Mouse (Mus musculus) brain, embryonic 14.5 days (tissue): ENCODE results near the gene Siglece. TPM values are rescaled to one million over a fixed set of nuclear protein-coding genes. Genes with fewer than 3 reads are reported as not detected.
A peak's percentile ranks its signal among the peaks of the same experiment; 100 is the strongest.
"Not testable (repeated sequence)": the region's sequence is repeated elsewhere in the genome, so short reads cannot be mapped to it uniquely, and the experiment has no call there.

Experiments
- DNase-seq: peaks from one replicate; pipeline ENCODE4 v3.0.0-alpha.2; 2011; ENCODE audit warnings: low read depth
- CTCF ChIP-seq: fragments of 200-500 bp; IDR thresholded peaks from 2 replicates; pipeline ENCODE4 v1.5.1; 2012; ENCODE audit warnings: inconsistent platforms, mild to moderate bottlenecking, moderate library complexity, borderline replicate concordance; ENCODE audit not compliant: insufficient read depth, insufficient read length; ENCODE audit errors: extremely low read depth
- POLR2A ChIP-seq: fragments of 200-500 bp; IDR thresholded peaks from 2 replicates; pipeline ENCODE4 v1.6.1; 2012; ENCODE audit warnings: mild to moderate bottlenecking, inconsistent platforms, borderline replicate concordance; ENCODE audit not compliant: poor library complexity, insufficient read depth, insufficient read length, severe bottlenecking; ENCODE audit errors: extremely low read depth
- polyA plus RNA-seq: library from polyadenylated mRNA; depleted of rRNA; stranded (reverse); fragments of >200 nt; gene quantifications from 2 replicates; pipeline ENCODE4 v1.2.3, GENCODE M21; 2012; rRNA removed

The Siglece gene
- polyA plus RNA-seq: 0.19 and 0.27 TPM in 2 replicates

DNA sequence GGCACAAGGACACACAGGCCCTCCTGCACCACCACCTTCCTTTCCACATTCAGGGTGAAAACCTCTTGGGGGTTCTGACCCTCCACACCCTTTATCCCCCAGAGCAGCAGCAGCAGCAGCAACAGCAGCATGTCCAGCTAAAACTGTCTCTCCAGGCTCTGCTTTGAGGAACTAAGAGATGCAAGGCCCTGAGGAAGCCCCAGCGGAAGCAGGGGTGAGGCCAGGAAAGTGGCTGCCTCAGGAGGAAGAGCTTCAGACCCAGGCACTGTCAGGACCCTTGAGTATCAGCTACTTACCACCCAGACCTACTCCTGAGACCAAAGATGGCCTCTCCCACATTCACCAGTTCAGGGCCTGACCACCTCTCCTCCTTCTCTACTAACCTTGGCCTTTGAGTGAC, at the start of gene Siglece:
TSS of gene Siglece (minus strand) at position 160 of the 400 bp plus-strand sequence.
- no peak for TF ChIP-seq CTCF
- no peak for TF ChIP-seq POLR2A
- DNase-seq: no peak

DNA sequence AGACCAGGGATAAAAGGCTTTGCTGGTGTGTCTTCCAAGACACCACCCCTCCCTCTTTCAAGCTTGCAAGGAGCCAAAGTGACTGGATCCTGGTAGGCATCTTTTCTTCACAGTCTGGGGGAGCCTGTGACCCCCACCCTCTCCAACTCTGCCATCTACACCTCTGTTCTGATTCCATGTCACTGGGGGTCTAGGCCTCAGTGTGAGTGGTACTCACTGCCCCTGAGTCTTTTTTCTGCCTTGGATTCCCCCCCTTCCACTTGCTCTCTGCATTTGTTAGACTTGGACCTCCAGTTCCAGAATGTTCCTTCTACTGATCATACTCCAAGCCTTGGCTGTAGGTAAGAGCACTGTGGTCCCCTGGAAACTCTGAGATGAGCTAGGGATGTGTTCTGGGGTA, 30.2 kb upstream of the Siglece start, which contains the start of gene Klk14:
TSS of gene Klk14 (plus strand) at position 301 of the 400 bp plus-strand sequence.
- TF ChIP-seq POLR2A: no peak
- no peak for TF ChIP-seq CTCF

DNA sequence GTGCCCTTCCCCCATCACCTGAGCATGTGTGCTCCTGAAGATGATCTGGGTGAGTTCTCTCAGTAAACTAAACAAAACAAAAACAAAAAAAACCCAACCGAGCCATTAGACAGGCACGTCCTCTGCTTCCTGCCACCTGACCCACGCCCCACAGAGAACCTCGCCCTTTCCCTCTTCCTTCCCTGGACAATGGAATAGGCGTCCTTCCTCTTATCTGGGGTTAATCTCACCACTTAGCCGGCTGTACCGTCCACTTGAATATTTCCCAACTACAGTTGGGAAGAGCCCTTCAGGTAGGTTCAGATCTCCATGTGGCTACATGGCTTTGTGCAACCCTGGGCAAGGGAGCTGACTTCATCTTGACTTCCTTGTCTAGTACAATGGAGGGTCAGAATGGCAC, 25.1 kb upstream of the Siglece start:
- no peak for DNase-seq
- TF ChIP-seq CTCF (no peak), POLR2A (no peak)

More for the DNA sequence above, 30.2 kb upstream of the Siglece start, which contains the start of gene Klk14:
- DNase-seq: no peak

DNA sequence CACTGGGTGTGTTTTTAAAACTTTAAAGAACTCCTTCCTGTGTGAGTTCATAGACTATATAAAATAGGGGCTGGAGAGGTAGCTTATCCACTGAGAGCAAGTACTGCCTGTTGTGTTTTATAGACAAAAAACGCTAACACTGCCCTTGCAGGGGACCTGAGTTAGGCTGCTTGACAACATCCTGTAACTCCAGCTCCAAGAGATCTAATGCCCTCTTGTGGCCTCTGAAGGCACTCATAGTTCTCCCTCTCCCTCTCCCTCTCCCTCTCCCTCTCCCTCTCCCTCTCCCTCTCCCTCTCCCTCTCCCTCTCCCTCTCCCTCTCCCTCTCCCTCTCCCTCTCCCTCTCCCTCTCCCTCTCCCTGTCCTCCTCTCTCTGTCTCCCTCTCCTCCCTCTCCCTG, 22.6 kb upstream of the Siglece start:
- DNase-seq: not testable (repeated sequence)
- peak; percentile 30; the same call in 1 of the 2 replicates for TF ChIP-seq CTCF

DNA sequence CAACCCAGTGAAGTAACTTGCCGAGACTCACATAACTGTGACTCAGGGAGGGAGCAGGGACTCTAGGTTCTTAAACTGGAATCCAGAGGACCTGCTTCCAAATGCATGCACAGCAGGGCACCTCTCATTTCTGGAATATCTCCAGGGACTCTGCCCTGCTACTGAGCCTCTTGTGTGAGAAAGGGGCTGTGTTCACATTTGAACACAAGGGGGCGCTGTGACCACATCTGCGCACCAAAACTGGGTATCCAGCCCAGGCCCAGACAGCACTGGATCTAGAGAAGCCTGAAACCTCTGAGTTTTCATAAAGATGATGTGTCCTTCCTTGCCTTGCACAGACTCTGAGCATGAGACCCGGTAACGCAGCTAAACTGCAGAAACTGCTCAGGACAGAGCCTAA, 21.0 kb upstream of the Siglece start:
- DNase-seq: peak; percentile 57
- no peak for TF ChIP-seq POLR2A
- peak; percentile 83 for TF ChIP-seq CTCF

DNA sequence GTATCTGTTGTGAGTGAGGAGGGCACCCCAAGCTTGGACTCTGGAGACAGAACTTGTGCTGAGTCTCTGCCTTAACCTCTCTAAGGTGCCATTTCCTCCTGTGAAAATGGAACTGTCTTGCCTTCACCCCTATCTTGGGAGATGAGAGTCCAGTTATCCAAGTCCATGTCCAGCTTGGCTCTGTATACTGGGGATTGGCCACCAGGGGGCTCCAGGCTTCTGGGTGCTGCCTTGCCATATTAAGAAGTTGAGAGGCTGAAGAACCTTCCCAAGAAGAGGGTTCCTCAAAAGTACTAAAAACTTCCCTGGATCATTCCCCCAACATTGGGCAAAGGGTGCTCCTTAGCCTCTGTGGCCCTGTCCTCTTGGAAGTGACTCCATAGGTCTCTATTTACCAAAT, 18.6 kb upstream of the Siglece start:
- TF ChIP-seq POLR2A: no peak
- peak; percentile 56; the same call in 1 of the 2 replicates for TF ChIP-seq CTCF

DNA sequence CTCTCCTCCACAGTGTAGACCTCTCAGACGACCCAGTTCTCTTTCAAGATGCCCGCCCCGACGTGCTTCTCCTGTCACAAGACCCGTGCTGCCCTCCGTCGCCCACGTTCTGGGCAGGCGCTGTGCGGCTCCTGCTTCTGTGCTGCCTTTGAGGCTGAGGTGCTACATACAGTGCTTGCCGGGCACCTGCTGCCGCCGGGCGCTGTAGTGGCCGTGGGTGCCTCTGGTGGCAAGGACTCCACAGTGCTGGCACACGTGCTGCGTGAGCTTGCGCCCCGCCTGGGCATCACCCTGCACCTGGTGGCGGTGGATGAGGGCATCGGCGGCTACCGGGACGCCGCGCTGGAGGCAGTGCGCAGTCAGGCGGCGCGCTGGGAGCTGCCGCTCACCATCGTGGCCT, 15.1 kb upstream of the Siglece start:
- DNase-seq: no peak
- TF ChIP-seq POLR2A (no peak), CTCF (no peak)

More for the DNA sequence above, 18.6 kb upstream of the Siglece start:
- DNase-seq: peak; percentile 20

DNA sequence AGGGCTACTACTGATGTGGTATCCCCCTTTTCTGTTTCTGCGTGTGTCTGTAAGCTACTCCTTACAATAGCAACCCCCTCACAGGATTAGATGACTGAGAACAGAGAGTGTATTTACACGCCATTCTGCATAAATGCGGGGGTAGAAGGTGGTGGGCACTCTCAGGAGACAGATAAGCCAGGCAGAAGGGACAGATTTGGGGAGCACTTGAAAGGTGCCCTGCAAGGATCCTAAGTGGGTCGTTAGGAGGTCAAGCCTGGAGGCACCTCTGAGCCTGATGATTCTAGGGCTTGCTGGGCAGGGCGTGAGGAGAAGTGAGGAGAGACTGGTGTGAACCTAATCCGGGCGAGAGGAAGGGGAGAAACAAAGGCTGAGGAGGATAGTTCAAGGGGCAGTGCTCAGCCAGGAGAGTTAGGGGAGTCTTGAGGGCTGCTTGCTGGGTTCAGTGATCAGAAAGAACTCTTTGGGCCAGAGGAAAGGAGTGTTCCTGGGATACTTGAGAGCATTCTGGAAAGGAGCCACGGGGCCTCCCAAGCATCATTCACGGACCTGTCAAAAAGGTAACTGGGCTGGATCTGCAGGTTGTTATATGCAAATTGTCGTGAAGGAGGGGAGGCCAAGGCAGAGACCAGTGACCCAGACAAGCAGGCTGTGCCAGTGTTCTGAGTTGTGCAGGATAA, 12.8 kb upstream of the Siglece start:
- TF ChIP-seq CTCF (no peak), POLR2A (no peak)
- DNase-seq: peak; percentile 9

DNA sequence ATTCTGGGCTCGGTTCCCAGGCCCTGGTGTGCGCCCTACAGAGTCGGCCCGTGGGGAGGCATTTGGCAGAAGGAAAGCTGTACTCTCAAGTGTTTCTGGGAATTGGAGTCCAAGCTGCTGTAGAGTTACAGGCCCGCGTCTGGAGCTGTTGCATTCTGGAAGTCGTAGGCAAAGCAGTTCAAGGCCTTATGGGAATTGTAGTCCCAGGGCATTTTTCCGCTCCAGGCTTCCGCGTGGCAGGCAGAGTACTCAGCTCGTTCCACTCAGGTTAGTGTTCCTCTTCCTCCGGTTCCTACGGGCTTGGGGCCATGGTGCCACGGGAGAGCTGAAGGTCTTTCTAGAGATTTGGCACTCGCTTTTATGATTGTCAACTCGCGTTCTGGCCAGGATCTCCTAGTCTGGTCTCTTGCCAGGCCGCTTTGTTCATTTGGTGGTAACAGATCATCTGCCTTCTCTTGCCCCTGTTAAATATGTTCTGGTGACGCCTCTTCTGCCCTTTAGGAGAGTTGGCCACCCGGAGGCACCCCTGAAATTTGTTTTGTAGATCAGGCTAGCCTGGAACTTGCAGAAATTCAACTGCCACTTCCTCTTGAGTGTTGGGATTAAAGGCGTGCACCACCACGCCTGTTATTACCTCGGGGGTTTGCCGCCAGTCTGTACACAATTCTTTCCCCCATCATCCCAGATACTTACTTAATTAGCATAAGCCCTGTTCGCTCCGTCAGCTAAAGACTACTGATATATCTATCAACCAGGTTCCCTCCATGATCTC, 12.0 kb upstream of the Siglece start, which contains the start of gene Ctu1:
TSS of gene Ctu1 (plus strand) at position 208 of the 772 bp plus-strand sequence.
- DNase-seq: peak; percentile 98
- TF ChIP-seq CTCF (no peak), POLR2A (peak; percentile 40; the same call in 1 of the 2 replicates)

DNA sequence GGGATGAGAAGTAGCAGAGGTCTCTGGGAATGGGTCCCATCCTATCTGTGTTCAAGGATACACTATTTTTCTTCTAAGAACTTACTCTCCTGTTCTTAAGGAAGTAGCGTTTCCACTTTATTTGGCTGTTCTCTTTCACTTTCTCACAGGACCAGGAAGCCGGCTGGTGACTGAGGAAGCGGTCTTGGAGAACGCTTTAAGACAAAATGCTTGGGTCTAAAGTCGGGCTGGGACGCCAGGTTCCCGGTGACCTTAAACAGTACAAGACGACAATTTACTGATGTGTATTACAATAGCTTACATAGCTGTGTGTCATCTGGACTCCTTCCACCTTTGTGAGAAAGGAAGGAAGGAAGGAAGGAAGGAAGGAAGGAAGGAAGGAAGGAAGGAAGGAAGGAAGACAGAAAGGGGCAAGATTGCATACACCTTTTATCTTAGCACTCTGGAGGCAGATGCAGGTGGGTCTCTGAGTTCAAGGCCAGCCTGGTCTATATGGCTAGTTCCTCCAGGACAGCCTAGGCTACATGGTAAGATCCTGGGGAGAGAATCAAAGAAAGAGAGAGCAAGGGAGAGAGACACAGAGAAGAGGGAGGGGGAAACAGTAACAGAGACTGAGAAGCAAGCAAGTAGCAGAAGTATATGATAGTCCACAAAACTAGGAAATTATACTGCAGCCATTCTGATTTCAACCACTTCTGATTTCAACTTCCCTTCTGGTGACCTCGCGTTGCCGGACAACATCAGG, 11.3 kb upstream of the Siglece start:
- TF ChIP-seq POLR2A (no peak), CTCF (no peak)
- DNase-seq: no peak

DNA sequence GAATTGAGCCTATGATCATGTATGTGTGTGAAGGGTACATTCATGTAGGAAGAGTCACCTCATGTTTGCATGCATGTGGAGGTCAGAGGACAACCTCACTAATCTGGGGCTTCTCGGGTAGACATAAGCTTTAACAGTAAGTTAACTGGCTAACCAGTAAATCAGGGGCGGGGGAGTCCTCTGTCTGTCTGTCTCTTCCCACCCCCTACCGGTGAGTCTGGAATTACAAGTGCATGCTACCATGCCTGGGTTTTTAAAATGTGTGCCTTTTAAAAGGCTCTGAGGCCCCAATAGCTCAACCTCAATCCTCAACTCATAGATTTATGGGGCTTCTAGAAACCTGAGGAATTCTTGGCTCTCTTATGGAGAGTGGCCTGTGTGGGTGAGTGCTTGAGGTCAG, 8.6 kb upstream of the Siglece start:
- DNase-seq: peak; percentile 5
- TF ChIP-seq POLR2A (no peak), CTCF (peak; percentile 40; the same call in 1 of the 2 replicates)

DNA sequence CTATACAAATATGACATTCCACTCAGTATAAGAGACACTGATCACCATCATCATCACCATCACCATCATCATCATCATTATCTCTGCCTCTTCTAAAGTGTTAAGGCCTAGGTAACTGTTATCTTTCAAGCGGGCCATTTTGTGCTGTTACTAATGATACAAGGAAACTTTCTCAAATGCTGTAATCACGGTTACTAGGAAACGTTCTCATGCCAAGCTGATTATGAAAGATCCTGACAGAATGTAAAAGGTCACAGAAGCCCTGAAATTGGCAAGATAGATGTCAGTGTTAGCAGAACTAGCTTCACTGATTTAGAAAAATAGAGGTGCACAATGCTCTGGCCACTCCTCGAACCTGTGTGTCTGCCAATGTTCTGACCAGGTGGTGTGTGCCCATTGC, 7.3 kb upstream of the Siglece start:
- DNase-seq: not testable (repeated sequence)
